Mouse (Mus musculus) layer of hippocampus, postnatal 25 days (tissue): Measurements from ENCODE around the gene Fus. TPM values are rescaled to one million over a fixed set of nuclear protein-coding genes. Genes with fewer than 3 reads are reported as not detected.
"Not testable (repeated sequence)": the region's sequence is repeated elsewhere in the genome, so short reads cannot be mapped to it uniquely, and the experiment has no call there.

Experiments used
- DNase-seq, 2 experiments: peaks; one replicate each; pipeline ENCODE4 v3.0.0; 2022; ENCODE audit warnings: mixed read lengths in 2 of 2, low spot score in 1 of 2; ENCODE audit errors: extremely low spot score in 1 of 2
- total RNA-seq, 2 experiments: library from RNA; stranded (reverse); gene quantifications; 2 replicates each; pipeline ENCODE4 v1.2.3; 2021

Gene Fus
- total RNA-seq, 2 experiments from 2014 or later, result 270 to 376 TPM

GRCm38 (mm10) chr7:128003098-128003497 is 35.8 kb downstream of the Fus start:
- no peak for DNase-seq

- no peak for DNase-seq
Observed at GRCm38 (mm10) chr7:128003688-128004087, 36.4 kb downstream of the Fus start, which contains the start of gene Trim72. Gene Trim72 (plus strand): TSS chr7:128003949.

GRCm38 (mm10) chr7:128004150-128004486 is 36.9 kb downstream of the Fus start:
- no peak for DNase-seq

- DNase-seq, result no peak
Observed at GRCm38 (mm10) chr7:128004487-128005362, 37.5 kb downstream of the Fus start.

GRCm38 (mm10) chr7:128006193-128006592 is 38.9 kb downstream of the Fus start:
- no peak for DNase-seq

- no peak for DNase-seq
Observed at GRCm38 (mm10) chr7:128009715-128010340, 42.6 kb downstream of the Fus start.

GRCm38 (mm10) chr7:128012136-128012780 is 45.0 kb downstream of the Fus start:
- no peak for DNase-seq

GRCm38 (mm10) chr7:128013116-128013515 is 45.9 kb downstream of the Fus start:
- no peak for DNase-seq

GRCm38 (mm10) chr7:128016134-128016533 is 48.9 kb downstream of the Fus start:
- DNase-seq, result not testable (repeated sequence)

- no peak for DNase-seq
Observed at GRCm38 (mm10) chr7:128016650-128017049, 49.4 kb downstream of the Fus start.

GRCm38 (mm10) chr7:128018275-128018674 is 51.0 kb downstream of the Fus start:
- no peak for DNase-seq

- no peak for DNase-seq
Observed at GRCm38 (mm10) chr7:128019187-128019586, 51.9 kb downstream of the Fus start.

GRCm38 (mm10) chr7:128022974-128023373 is 55.7 kb downstream of the Fus start:
- DNase-seq, result no peak

GRCm38 (mm10) chr7:128023565-128023964 is 56.3 kb downstream of the Fus start:
- no peak for DNase-seq

GRCm38 (mm10) chr7:128024364-128024763 is 57.1 kb downstream of the Fus start:
- DNase-seq, result no peak

GRCm38 (mm10) chr7:128024932-128025331 is 57.7 kb downstream of the Fus start:
- no peak for DNase-seq

- no peak for DNase-seq
Observed at GRCm38 (mm10) chr7:128025381-128025780, 58.1 kb downstream of the Fus start.

- no peak for DNase-seq
Observed at GRCm38 (mm10) chr7:128031403-128031976, 64.2 kb downstream of the Fus start.

GRCm38 (mm10) chr7:128032290-128032988 is 65.2 kb downstream of the Fus start:
- no peak for DNase-seq

GRCm38 (mm10) chr7:128032989-128033293 is 65.7 kb downstream of the Fus start:
- no peak for DNase-seq

GRCm38 (mm10) chr7:128033616-128034015 is 66.4 kb downstream of the Fus start:
- DNase-seq, result no peak
